Mouse (Mus musculus) erythroblast, embryonic 14.5 days (primary cell): ENCODE data around the gene Dnpep. TPM values are rescaled to one million over a fixed set of nuclear protein-coding genes. Genes with fewer than 3 reads are reported as not detected.

Experiments used
- H3K27me3 ChIP-seq: 2 replicates; pipeline ENCODE4 v1.6.1; 2012; ENCODE audit warnings: inconsistent platforms; ENCODE audit not compliant: control insufficient read depth
- H3K36me3 ChIP-seq: 2 replicates; pipeline ENCODE4 v1.6.1; 2012; ENCODE audit warnings: mild to moderate bottlenecking, inconsistent platforms; ENCODE audit not compliant: control insufficient read depth
- H3K4me1 ChIP-seq: 2 replicates; pipeline ENCODE4 v1.6.1; 2012; ENCODE audit warnings: inconsistent platforms; ENCODE audit not compliant: control insufficient read depth
- H3K4me3 ChIP-seq: replicated peaks from 2 replicates; pipeline ENCODE3; 2012; ENCODE audit warnings: moderate library complexity, mild to moderate bottlenecking, inconsistent platforms
- H3K9me3 ChIP-seq: 2 replicates; pipeline ENCODE4 v1.6.1; 2012; ENCODE audit warnings: low read length, inconsistent platforms, mixed read lengths; ENCODE audit not compliant: control insufficient read depth
- GATA1 ChIP-seq: IDR thresholded peaks from 2 replicates; pipeline ENCODE4 v1.6.1; 2012; ENCODE audit warnings: low read length, inconsistent platforms, mixed read lengths
- TAL1 ChIP-seq: IDR thresholded peaks from 3 replicates; pipeline ENCODE4 v1.6.1; 2012; ENCODE audit warnings: low read length, inconsistent platforms, mixed read lengths
- polyA plus RNA-seq: library from polyadenylated mRNA; stranded (reverse); fragments of >175 nt; gene quantifications from 2 replicates; pipeline ENCODE4 v1.2.3, GENCODE M21; 2012

The Dnpep gene
- polyA plus RNA-seq, 1 experiment, result 3.7 TPM

GRCm38 (mm10) chr1:75336461-75336860, 18.7 kb upstream of the Dnpep start:
- Histone ChIP-seq H3K9me3 (no peaks in the 10 kb centered on the region), H3K36me3 (no peaks in the 10 kb centered on the region), H3K4me3 (no peak overlapping the region), H3K4me1 (peaks cover 6% of the 10 kb centered on the region), H3K27me3 (peaks cover 4% of the 10 kb centered on the region)
- no peak for TF ChIP-seq TAL1
- no peak for TF ChIP-seq GATA1

- Histone ChIP-seq H3K4me1 (peaks cover under 1% of the 10 kb centered on the region), H3K4me3 (no peak overlapping the region), H3K36me3 (no peaks in the 10 kb centered on the region), H3K9me3 (peaks cover 7% of the 10 kb centered on the region), H3K27me3 (no peaks in the 10 kb centered on the region)
- no peak for TF ChIP-seq TAL1
- no peak for TF ChIP-seq GATA1
Observed at GRCm38 (mm10) chr1:75331271-75331670, 13.5 kb upstream of the Dnpep start.

- Histone ChIP-seq H3K9me3 (peaks cover 7% of the 10 kb centered on the region), H3K4me1 (no peaks in the 10 kb centered on the region), H3K36me3 (no peaks in the 10 kb centered on the region), H3K4me3 (no peak overlapping the region), H3K27me3 (no peaks in the 10 kb centered on the region)
- TF ChIP-seq GATA1, result no peak
- TF ChIP-seq TAL1, result no peak
Observed at GRCm38 (mm10) chr1:75327461-75327860, 9.7 kb upstream of the Dnpep start.

- H3K4me1 ChIP-seq, result peaks cover 32% of the 10 kb centered on the region
- peaks cover 14% of the 10 kb centered on the region for H3K36me3 ChIP-seq
- TF ChIP-seq TAL1 (no peak), GATA1 (no peak)
- H3K9me3 ChIP-seq, result 0 out of 2 replicates have a peak, but pooled peaks cover 2% of the 10 kb centered on the region
- no peak overlapping the region for H3K4me3 ChIP-seq
- H3K27me3 ChIP-seq, result 0 out of 2 replicates have a peak, but pooled peaks cover 3% of the 10 kb centered on the region
Observed at GRCm38 (mm10) chr1:75319166-75319565, 1.4 kb upstream of the Dnpep start.

- Histone ChIP-seq H3K36me3 (peaks cover 18% of the 10 kb centered on the region), H3K9me3 (0 out of 2 replicates have a peak, but pooled peaks cover 2% of the 10 kb centered on the region), H3K4me1 (peaks cover 32% of the 10 kb centered on the region), H3K4me3 (no peak overlapping the region), H3K27me3 (0 out of 2 replicates have a peak, but pooled peaks cover 3% of the 10 kb centered on the region)
- TF ChIP-seq GATA1 (no peak), TAL1 (no peak)
Observed at GRCm38 (mm10) chr1:75318736-75319135, 946 bp upstream of the Dnpep start.

- Histone ChIP-seq H3K9me3 (0 out of 2 replicates have a peak, but pooled peaks cover 2% of the 10 kb centered on the region), H3K4me3 (peak overlapping the region; percentile 89), H3K27me3 (0 out of 2 replicates have a peak, but pooled peaks cover 3% of the 10 kb centered on the region), H3K4me1 (peaks cover 35% of the 10 kb centered on the region), H3K36me3 (peaks cover 22% of the 10 kb centered on the region)
- TF ChIP-seq GATA1 (no peak), TAL1 (no peak)
Observed at GRCm38 (mm10) chr1:75318301-75318700, 511 bp upstream of the Dnpep start.

GRCm38 (mm10) chr1:75316861-75317240, 939 bp downstream of the Dnpep start:
- Histone ChIP-seq H3K4me1 (peaks cover 36% of the 10 kb centered on the region), H3K4me3 (peak overlapping the region; percentile 89), H3K9me3 (0 out of 2 replicates have a peak, but pooled peaks cover 2% of the 10 kb centered on the region), H3K36me3 (peaks cover 37% of the 10 kb centered on the region), H3K27me3 (0 out of 2 replicates have a peak, but pooled peaks cover 3% of the 10 kb centered on the region)
- TF ChIP-seq TAL1 (no peak), GATA1 (peak; percentile 86)

- H3K9me3 ChIP-seq, result 0 out of 2 replicates have a peak, but pooled peaks cover 2% of the 10 kb centered on the region
- TF ChIP-seq GATA1 (no peak), TAL1 (no peak)
- peaks cover 36% of the 10 kb centered on the region for H3K4me1 ChIP-seq
- H3K36me3 ChIP-seq, result peaks cover 48% of the 10 kb centered on the region
- H3K4me3 ChIP-seq, result peak overlapping the region; percentile 89
- no peaks in the 10 kb centered on the region for H3K27me3 ChIP-seq
Observed at GRCm38 (mm10) chr1:75315456-75316365, 2.1 kb downstream of the Dnpep start.

- TF ChIP-seq GATA1, result no peak
- Histone ChIP-seq H3K36me3 (peaks cover 54% of the 10 kb centered on the region), H3K4me1 (peaks cover 36% of the 10 kb centered on the region), H3K4me3 (no peak overlapping the region), H3K27me3 (no peaks in the 10 kb centered on the region), H3K9me3 (0 out of 2 replicates have a peak, but pooled peaks cover 2% of the 10 kb centered on the region)
Observed at GRCm38 (mm10) chr1:75315011-75315410, 2.8 kb downstream of the Dnpep start.
